Mouse (Mus musculus): ENCODE measurements at regions not wholly inside any gene's neighbourhood (a gene's known extent, or its start where the extent isn't known, plus 50 kb on each side); places are given as distances from the start of the nearest gene placed in this dataset.

- TF ChIP-seq CTCF (IDR thresholded peaks at IDR 0.05; ENCODE audit: borderline replicate concordance, extremely low read depth, insufficient read depth, insufficient read length) (no peak), POLR2A (IDR thresholded peaks at IDR 0.05; ENCODE audit: borderline replicate concordance, extremely low read depth, insufficient read depth, insufficient read length, poor library complexity, severe bottlenecking) (no peak)
Observed at GRCm38 (mm10) chr15:96827931-96828330, 128.4 kb upstream of the Slc38a2 start.

Measured in brain, embryonic 14.5 days (tissue).